Mouse (Mus musculus): ENCODE data around the gene Rgcc. TPM values are rescaled to one million over a fixed set of nuclear protein-coding genes. Genes with fewer than 3 reads are reported as not detected.
A peak's percentile ranks its signal among the peaks of the same experiment; 100 is the strongest.

Rgcc gene
- polyA plus RNA-seq, 1 experiment: 25.8 TPM

DNA sequence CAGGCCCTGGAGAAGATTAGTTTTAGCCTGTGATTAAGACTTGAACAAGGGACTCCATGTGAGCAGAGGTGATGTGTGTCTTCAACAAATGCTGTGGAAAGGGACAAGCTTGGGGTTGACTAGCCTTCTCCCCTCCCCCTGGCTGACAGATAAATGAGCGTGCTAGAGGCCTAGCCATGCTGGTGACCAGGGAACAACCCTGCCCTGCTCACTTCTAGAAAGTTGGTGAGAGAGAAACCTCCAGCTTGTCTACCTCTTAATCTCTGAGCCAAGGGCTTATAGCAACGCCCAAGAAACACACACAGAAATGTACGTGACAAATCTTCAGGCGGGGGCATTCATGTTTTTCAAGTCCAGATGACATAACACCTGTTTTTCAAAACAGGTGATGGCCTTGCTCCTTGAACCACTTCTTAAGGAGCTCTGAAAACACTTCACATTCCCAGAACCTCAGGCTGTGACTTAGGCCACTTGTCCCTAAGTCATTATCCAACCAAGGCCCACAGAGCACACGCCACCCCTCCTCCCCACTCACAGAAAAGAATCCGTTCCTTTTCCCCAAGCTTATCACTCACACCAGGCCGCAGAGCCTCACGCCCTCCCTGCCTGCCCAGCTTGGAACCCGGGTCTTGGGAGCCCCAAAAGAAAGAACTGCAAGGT, 19.4 kb downstream of the Rgcc start:
- DNase-seq (ENCODE audit: low read depth, low spot score): no peak
- 95% methylated on average over 9 of the region's 9 CpGs for WGBS

GRCm38 (mm10) chr14:79280456-79280855, 21.0 kb downstream of the Rgcc start:
- no peak for DNase-seq (ENCODE audit: low read depth, low spot score)

DNA sequence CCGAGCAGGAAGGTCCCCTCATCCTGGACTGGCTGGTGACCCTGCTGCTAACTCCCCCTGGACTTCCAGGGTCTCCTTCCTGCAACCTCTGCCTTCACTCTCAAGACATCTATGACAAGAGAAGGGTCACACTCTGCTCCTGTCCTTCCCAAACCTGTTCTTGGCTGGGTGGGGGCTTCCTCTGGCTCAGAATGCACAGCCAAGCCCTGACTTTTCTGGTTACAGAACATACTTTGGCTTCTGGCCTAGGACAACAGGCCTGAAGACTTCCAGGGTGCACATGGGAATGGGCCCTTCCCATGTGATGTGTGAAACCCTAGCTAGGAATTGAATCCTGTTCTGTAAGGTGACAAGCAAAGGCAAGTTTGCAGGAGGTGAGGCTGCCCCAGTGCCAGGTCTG, 22.0 kb downstream of the Rgcc start:
- no peak for DNase-seq (ENCODE audit: low read depth, low spot score)
- 81% methylated on average over 1 of the region's 1 CpGs for WGBS

More at GRCm38 (mm10) chr14:79280456-79280855, 21.0 kb downstream of the Rgcc start:
- WGBS: 89% methylated on average over 9 of the region's 9 CpGs

DNA sequence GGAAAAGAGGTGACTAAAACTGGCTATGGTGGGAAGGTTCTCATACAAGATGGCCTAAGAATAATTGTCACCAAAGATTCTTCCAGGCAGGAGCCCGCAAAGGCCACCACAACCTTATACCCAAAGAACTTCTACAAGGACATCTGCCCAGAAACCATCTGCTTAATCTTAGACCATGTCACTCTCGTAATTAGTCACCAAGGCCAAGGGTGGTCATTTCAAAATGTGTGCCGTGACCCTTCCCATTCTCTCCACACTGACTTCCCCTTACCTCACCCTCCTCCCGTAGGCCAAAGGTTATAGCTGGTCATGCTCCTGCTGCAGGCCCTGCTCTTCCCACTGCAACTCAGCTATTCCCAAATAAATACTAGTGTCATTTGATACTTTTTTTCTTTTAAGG, 22.5 kb downstream of the Rgcc start:
- DNase-seq (ENCODE audit: low read depth, low spot score): no peak
- WGBS: 90% methylated on average over 4 of the region's 4 CpGs

DNA sequence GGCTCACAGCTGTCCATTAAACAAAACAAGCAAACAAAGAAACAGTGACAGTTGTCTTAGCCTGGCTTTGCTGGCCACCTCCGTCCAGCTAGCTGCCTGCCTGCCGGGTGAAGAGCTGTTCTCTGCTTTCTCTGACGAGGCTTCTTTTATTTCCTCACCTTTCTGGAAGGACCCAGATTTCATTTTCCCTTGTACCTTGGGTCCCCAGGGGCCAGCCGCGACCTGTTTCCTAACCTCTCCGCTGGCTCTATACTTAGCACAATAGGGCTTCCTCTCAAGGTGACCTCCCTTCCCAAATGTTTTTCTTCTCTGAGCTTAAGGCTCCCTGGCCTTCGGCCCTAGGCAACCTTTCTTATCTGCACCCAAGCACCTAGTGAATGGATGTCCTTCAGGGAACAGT, 23.5 kb downstream of the Rgcc start:
- 78% methylated on average over 7 of the region's 7 CpGs for WGBS
- no peak for DNase-seq (ENCODE audit: low read depth, low spot score)

DNA sequence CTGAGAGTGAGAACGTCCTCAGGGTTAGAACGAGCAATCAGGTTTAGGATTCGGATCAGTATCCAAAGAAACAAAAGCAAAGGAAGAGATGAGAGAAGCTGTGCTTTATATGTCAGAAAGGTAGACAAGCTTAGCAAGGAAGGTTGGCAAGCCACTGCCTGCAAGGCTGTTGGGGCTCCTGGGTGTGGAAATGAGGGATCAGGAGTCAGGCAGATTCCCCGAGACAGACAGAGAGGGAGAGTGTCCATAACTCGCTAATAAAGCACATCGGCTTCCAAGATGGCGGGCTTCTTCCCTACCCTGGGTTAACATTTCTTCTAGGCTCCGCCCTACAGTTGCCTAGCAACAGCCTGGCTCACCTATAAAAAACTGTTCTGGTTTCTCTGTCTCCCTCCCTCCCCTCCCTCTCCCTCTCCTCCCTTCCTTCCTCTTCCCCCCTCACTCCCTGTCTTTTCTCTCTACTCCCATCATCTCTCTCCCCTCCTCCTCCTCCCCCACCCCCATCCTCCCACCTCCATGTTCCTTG, 25.5 kb downstream of the Rgcc start:
- DNase-seq (ENCODE audit: low read depth, low spot score): no peak
- WGBS: 89% methylated on average over 8 of the region's 8 CpGs

GRCm38 (mm10) chr14:79275441-79275840, 26.0 kb downstream of the Rgcc start:
- WGBS: 56% methylated on average over 3 of the region's 3 CpGs

DNA sequence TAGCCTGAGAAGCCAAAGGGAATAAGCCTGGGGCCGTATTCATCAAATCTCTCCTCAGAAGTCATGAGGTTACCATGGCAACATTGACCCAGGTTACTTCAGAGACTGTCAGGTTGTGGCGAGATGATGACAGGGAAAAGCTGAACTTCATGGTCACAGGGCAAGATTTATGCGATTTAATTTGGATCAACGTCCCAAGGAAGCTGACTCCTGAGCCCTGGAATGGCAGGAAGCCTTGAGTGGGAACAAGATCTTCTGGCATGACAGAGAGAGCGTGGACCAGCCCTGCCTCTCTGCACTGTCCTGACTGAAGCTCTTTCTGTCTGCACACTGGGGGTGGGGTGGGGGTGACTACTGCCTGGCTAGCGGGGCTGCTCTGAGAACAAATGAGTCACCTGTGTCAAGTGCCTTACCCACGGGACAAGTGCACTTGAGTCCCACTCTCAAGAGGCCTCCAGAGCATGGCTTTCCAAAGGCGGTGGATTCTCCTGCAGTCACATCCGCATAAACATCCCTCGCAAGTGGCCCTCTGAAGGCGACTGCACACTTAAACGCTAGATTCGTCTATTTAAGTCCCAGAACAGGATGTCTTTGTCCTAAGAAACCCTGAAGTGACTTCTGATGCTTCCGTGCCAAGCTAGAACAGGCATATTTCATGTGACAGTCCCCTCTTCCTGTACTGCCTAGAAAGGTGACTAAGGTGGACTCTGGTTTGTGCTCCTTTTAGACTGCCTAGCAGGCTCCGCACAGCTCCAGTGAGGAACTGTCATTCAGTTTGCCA, 27.6 kb downstream of the Rgcc start:
- WGBS: 76% methylated on average over 15 of the region's 15 CpGs
- DNase-seq (ENCODE audit: low read depth, low spot score): no peak

More at GRCm38 (mm10) chr14:79275441-79275840, 26.0 kb downstream of the Rgcc start:
- DNase-seq (ENCODE audit: low read depth, low spot score): no peak

DNA sequence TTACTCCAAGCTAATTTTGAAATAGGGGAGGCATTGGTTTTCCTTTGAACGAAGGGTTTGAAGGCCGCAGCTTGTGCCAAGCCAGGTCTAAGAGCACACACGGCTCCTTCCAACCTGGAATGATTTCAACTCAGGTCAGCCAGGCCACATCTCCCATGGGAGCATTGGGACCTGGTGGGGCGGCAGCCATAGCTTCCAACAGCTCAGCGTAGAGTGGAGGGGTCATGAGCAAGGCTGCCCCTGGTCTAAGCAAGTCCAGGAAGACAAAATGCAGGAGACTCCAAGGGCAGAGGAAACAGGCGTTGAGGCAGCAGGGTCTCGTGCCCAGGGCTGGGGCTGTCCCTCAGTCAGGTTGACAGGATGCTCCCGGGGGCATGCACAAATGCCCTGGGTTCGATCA, 28.5 kb downstream of the Rgcc start:
- 86% methylated on average over 9 of the region's 9 CpGs for WGBS
- no peak for DNase-seq (ENCODE audit: low read depth, low spot score)

DNA sequence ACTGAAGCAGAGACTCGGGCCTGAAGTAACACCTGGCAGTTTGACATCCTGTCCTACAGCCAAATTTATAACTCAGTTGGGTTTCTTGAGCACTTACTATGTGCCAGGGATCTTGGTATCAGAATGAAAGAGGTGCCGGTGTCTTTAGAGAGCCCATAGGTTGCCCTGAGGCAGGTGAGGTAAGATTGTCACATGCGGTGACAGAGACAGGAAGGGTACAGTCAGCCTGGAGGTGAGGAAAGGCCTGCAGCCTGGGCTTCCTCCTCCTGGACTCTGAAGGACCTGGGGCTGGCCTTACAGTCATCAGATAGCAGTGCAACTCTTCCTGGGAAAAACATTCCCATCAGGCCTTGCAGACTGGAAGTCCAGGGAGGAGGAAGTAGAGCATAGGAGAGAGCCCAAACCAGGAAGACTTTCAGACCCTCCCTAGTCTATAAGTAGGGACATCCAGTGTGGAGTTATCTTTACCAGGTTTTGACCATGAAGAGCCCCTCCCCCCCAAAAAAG, 29.2 kb downstream of the Rgcc start:
- no peak for DNase-seq (ENCODE audit: low read depth, low spot score)
- WGBS: 96% methylated on average over 3 of the region's 3 CpGs

GRCm38 (mm10) chr14:79269551-79269950, 31.9 kb downstream of the Rgcc start:
- 43% methylated on average over 1 of the region's 1 CpGs for WGBS
- DNase-seq (ENCODE audit: low read depth, low spot score): no peak

- DNase-seq (ENCODE audit: low read depth, low spot score): no peak
Observed at GRCm38 (mm10) chr14:79267878-79268277, 33.6 kb downstream of the Rgcc start.

DNA sequence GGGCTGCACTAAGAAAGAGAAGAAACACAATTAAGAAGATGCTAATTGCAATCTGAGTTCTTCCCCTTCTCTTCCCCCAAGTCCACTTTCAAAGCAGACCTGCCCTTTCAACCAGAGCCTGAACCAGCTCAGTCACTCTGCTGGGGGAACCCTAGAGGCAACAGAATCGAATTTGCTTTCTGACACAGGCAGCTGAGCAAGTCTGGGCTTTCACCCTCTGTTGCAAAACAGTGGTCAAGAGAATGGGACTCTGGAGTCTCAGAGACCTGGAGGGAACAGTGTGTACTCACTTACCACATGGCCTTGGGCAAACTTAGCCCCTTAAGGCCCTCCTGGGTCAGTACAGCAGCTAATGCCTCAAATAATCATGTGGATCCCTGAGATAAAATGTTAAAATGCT, 34.1 kb downstream of the Rgcc start:
- no peak for DNase-seq (ENCODE audit: low read depth, low spot score)
- 43% methylated on average over 1 of the region's 1 CpGs for WGBS

More at GRCm38 (mm10) chr14:79267878-79268277, 33.6 kb downstream of the Rgcc start:
- WGBS: 72% methylated on average over 10 of the region's 10 CpGs

GRCm38 (mm10) chr14:79266408-79266807, 35.0 kb downstream of the Rgcc start:
- DNase-seq (ENCODE audit: low read depth, low spot score): no peak

GRCm38 (mm10) chr14:79265738-79266137, 35.7 kb downstream of the Rgcc start:
- WGBS: 88% methylated on average over 6 of the region's 6 CpGs

DNA sequence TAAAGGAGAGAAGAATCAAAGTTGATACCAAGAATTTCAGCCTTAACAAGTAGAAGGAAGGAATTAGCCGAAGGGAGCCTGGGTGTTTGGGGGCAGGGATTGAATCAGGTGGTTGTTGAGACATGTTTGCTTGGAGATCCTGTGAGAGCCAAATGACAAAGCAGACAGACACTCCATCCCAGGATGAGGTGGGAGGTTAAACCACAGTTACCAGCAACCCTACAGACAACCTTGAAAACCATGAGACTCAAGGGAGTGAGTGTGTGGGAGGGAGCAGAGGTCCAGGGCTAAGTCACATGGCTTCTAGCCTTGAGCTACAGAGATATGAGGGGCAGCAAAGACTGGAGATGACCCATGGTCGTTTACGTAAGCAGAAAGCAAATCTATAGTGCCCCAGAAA, 38.1 kb downstream of the Rgcc start:
- 60% methylated on average over 3 of the region's 3 CpGs for WGBS
- no peak for DNase-seq (ENCODE audit: low read depth, low spot score)

More at GRCm38 (mm10) chr14:79265738-79266137, 35.7 kb downstream of the Rgcc start:
- no peak for DNase-seq (ENCODE audit: low read depth, low spot score)

DNA sequence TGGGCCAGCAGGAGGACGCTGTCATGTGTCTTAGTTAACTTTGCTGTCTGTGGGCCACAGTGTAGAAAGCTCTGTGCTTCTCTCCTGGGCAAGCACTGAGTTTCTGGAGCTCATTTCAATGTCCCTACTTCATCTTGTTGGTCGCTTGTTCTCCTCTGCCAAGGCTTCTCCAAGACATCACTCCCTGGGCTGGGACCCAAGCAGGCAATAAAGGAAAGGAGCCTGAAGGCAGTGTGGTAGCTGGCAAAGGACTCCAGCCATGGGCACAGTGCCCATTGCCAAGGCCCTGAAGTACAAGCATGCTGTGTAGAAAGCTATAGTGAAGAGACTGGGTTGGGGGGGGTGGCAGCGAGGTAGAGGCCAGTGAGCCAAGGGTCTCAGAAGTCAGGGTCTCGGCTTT, 38.8 kb downstream of the Rgcc start:
- peak; percentile 24 for DNase-seq (ENCODE audit: low read depth, low spot score)
- 38% methylated on average over 4 of the region's 4 CpGs for WGBS

GRCm38 (mm10) chr14:79259062-79259779, 42.2 kb downstream of the Rgcc start:
- WGBS: 20% methylated on average over 10 of the region's 10 CpGs

GRCm38 (mm10) chr14:79256656-79257055, 44.8 kb downstream of the Rgcc start:
- no peak for DNase-seq (ENCODE audit: low read depth, low spot score)
- WGBS: 56% methylated on average over 5 of the region's 5 CpGs

More at GRCm38 (mm10) chr14:79259062-79259779, 42.2 kb downstream of the Rgcc start:
- peak; percentile 28 for DNase-seq (ENCODE audit: low read depth, low spot score)

DNA sequence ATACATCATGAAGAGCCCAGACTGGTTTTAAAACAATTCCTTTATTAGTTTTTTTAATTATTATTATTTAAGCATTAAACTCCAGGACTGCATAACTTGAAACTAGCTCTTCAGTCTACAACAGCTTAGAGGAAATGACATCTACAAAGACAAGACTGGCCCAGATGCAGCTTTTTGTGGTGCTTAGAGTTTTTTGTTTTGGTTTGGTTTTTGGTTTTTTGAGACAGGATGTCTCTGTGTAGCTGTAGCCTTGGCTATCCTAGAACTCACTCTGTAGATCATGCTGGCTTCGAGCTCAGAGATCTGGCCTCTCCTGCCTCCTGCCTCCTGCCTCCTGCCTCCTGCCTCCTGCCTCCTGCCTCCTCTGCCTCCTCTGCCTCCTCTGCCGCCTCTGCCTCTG, 45.7 kb downstream of the Rgcc start:
- 61% methylated on average over 1 of the region's 2 CpGs for WGBS
- DNase-seq (ENCODE audit: low read depth, low spot score): no peak

Measured in large intestine, adult 2 months (tissue).